Mouse (Mus musculus) mammary gland, adult 2 months (tissue): Measurements from ENCODE around the gene Olfr1427. TPM values are rescaled to one million over a fixed set of nuclear protein-coding genes. Genes with fewer than 3 reads are reported as not detected.

ENCODE experiments used
- polyA plus RNA-seq: library from polyadenylated mRNA; depleted of rRNA; stranded (reverse); fragments of >200 nt; gene quantifications from 2 replicates; pipeline ENCODE4 v1.2.3, GENCODE M21; 2012; ENCODE audit warnings: low replicate concordance; rRNA removed

The Olfr1427 gene
- polyA plus RNA-seq, result not detected in 2 replicates

GRCm38 (mm10) chr19:12103234-12103633, at the start of gene Olfr1427:
TSS of gene Olfr1427 (minus strand) at chr19:12103334.

GRCm38 (mm10) chr19:12123103-12123502, 20.0 kb upstream of the Olfr1427 start, which contains the start of gene Olfr76:
TSS of gene Olfr76 (minus strand) at chr19:12123203.

GRCm38 (mm10) chr19:12115797-12116196, 12.7 kb upstream of the Olfr1427 start, which contains the start of gene Olfr1428:
TSS of gene Olfr1428 (minus strand) at chr19:12115897.

GRCm38 (mm10) chr19:12091913-12092312, 11.2 kb downstream of the Olfr1427 start, which contains the start of gene Olfr1426:
TSS of gene Olfr1426 (minus strand) at chr19:12092013.

GRCm38 (mm10) chr19:12077631-12078030, 25.5 kb downstream of the Olfr1427 start, which contains the start of gene Olfr1425:
TSS of gene Olfr1425 (minus strand) at chr19:12077731.

GRCm38 (mm10) chr19:12062582-12062981, 40.6 kb downstream of the Olfr1427 start, which contains the start of gene Olfr1424:
TSS of gene Olfr1424 (minus strand) at chr19:12062682.

Other genes with a start within 250 kb of the Olfr1427 start
- not detected in 2 replicates for gene Olfr1418, start 242.3 kb downstream of the Olfr1427 start, polyA plus RNA-seq
- gene Olfr1419, start 228.2 kb downstream of the Olfr1427 start, polyA plus RNA-seq, result not detected in 2 replicates
- not detected in 2 replicates for gene Olfr1420, start 216.8 kb downstream of the Olfr1427 start, polyA plus RNA-seq
- 15.0 and 25.6 TPM in 2 replicates for gene Patl1, start 190.9 kb downstream of the Olfr1427 start, polyA plus RNA-seq
- gene Osbp, start 137.4 kb downstream of the Olfr1427 start, polyA plus RNA-seq, result 10.3 and 21.0 TPM in 2 replicates
- not detected in 2 replicates for gene Olfr1423, start 62.0 kb downstream of the Olfr1427 start, polyA plus RNA-seq
- gene Olfr1424, start 40.7 kb downstream of the Olfr1427 start, polyA plus RNA-seq, result not detected in 2 replicates
- not detected in 2 replicates for gene Olfr1425, start 25.6 kb downstream of the Olfr1427 start, polyA plus RNA-seq
- not detected in 2 replicates for gene Olfr1426, start 11.3 kb downstream of the Olfr1427 start, polyA plus RNA-seq
- not detected in 2 replicates for gene Olfr1428, start 12.6 kb upstream of the Olfr1427 start, polyA plus RNA-seq
- not detected in 2 replicates for gene Olfr76, start 19.9 kb upstream of the Olfr1427 start, polyA plus RNA-seq
- gene Olfr1555-ps1, start 66.8 kb upstream of the Olfr1427 start, polyA plus RNA-seq, result not detected in 2 replicates
- gene Olfr1431, start 97.3 kb upstream of the Olfr1427 start, polyA plus RNA-seq, result not detected in 2 replicates
- not detected in 2 replicates for gene Olfr1432, start 129.3 kb upstream of the Olfr1427 start, polyA plus RNA-seq
- not detected in 2 replicates for gene Olfr262, start 138.3 kb upstream of the Olfr1427 start, polyA plus RNA-seq
- gene Olfr235, start 157.7 kb upstream of the Olfr1427 start, polyA plus RNA-seq, result not detected in 2 replicates
- gene Olfr1434, start 176.5 kb upstream of the Olfr1427 start, polyA plus RNA-seq, result not detected in 2 replicates
- gene Olfr1436, start 195.8 kb upstream of the Olfr1427 start, polyA plus RNA-seq, result not detected in 2 replicates
- gene Olfr1437, start 221.8 kb upstream of the Olfr1427 start, polyA plus RNA-seq, result not detected in 2 replicates
- gene Olfr1438-ps1, start 232.6 kb upstream of the Olfr1427 start, polyA plus RNA-seq, result not detected in 2 replicates